Mouse (Mus musculus) MEL (cell line): ENCODE results near the gene Snd1. TPM values are rescaled to one million over a fixed set of nuclear protein-coding genes. Genes with fewer than 3 reads are reported as not detected.

Experiments used
- DNase-seq: peaks from one replicate; pipeline ENCODE4 v3.0.0; 2011; ENCODE audit warnings: low read depth, low spot score
- H3K27ac ChIP-seq: 2 replicates; pipeline ENCODE4 v1.5.1; 2012; ENCODE audit warnings: low read depth, mild to moderate bottlenecking, control low read depth, low read length, moderate library complexity; ENCODE audit not compliant: control insufficient read depth
- H3K27me3 ChIP-seq, 2 experiments: fragments of 150-350 bp in 1 of 2; sonication (generic) in 1 of 2; 2 replicates each; pipeline ENCODE4 v1.6.1; 2012; ENCODE audit warnings: low read length in 2 of 2, mild to moderate bottlenecking in 2 of 2, improper control_type of control experiment in 1 of 2, moderate library complexity in 1 of 2; ENCODE audit not compliant: insufficient read depth in 2 of 2, control insufficient read depth in 1 of 2
- H3K36me3 ChIP-seq, 2 experiments: 2 replicates each; pipeline ENCODE4 v1.6.1; 2012 to 2014; ENCODE audit warnings: low read length in 2 of 2, improper control_type of control experiment in 1 of 2, inconsistent platforms in 1 of 2, mild to moderate bottlenecking in 1 of 2; ENCODE audit not compliant: insufficient read depth in 2 of 2, control insufficient read depth in 1 of 2
- H3K4me1 ChIP-seq, 2 experiments: fragments of 150-350 bp in 1 of 2; sonication (generic) in 1 of 2; 2 replicates each; pipeline ENCODE4 v1.6.1; 2012; ENCODE audit warnings: low read length in 2 of 2, improper control_type of control experiment in 1 of 2, mild to moderate bottlenecking in 1 of 2; ENCODE audit not compliant: insufficient read depth in 2 of 2, control insufficient read depth in 1 of 2
- H3K4me3 ChIP-seq, 2 experiments: fragments of 150-350 bp in 1 of 2; sonication (generic) in 1 of 2; 2 replicates each; pipeline ENCODE4 v1.5.1; 2012; ENCODE audit warnings: low read depth in 2 of 2, low read length in 2 of 2, mild to moderate bottlenecking in 2 of 2, moderate library complexity in 2 of 2, control low read depth in 1 of 2, improper control_type of control experiment in 1 of 2; ENCODE audit not compliant: control insufficient read depth in 1 of 2, insufficient read depth in 1 of 2
- H3K79me2 ChIP-seq: 2 replicates; pipeline ENCODE4 v1.6.1; 2012; ENCODE audit warnings: mild to moderate bottlenecking, low read length, moderate library complexity; ENCODE audit not compliant: control insufficient read depth, poor library complexity, insufficient read depth
- H3K9ac ChIP-seq: 2 replicates; pipeline ENCODE4 v1.6.1; 2012; ENCODE audit warnings: low read depth, mild to moderate bottlenecking, control low read depth, low read length, moderate library complexity; ENCODE audit not compliant: control insufficient read depth, poor library complexity, severe bottlenecking
- H3K9me3 ChIP-seq: fragments of 150-350 bp; sonication (generic); replicated peaks from 2 replicates; pipeline ENCODE4 v1.6.1; 2012; ENCODE audit warnings: mild to moderate bottlenecking, low read length, improper control_type of control experiment, moderate library complexity; ENCODE audit not compliant: insufficient read depth
- BHLHE40 ChIP-seq: IDR thresholded peaks from 2 replicates; pipeline ENCODE4 v1.6.1; 2012; ENCODE audit warnings: low read depth, mild to moderate bottlenecking, inconsistent platforms, low read length, improper control_type of control experiment, borderline replicate concordance
- CHD2 ChIP-seq: IDR thresholded peaks from 2 replicates; pipeline ENCODE4 v1.6.1; 2011; ENCODE audit warnings: low read length, improper control_type of control experiment
- CTCF ChIP-seq, 3 experiments: IDR thresholded peaks in 2 of 3; conservative IDR thresholded peaks in 1 of 3; 2 replicates each; pipeline ENCODE4 v1.5.1; 2011 to 2012; ENCODE audit warnings: low read length in 3 of 3, low read depth in 2 of 3, mild to moderate bottlenecking in 2 of 3, improper control_type of control experiment in 1 of 3, inconsistent platforms in 1 of 3, mixed read lengths in 1 of 3, moderate library complexity in 1 of 3; ENCODE audit not compliant: control insufficient read depth in 1 of 3, insufficient read depth in 1 of 3, poor library complexity in 1 of 3, severe bottlenecking in 1 of 3
- EP300 ChIP-seq, 2 experiments: IDR thresholded peaks; 2 replicates each; pipeline ENCODE4 v1.6.1; 2011; ENCODE audit warnings: improper control_type of control experiment in 2 of 2, low read length in 2 of 2, low read depth in 1 of 2, mild to moderate bottlenecking in 1 of 2
- ETS1 ChIP-seq: IDR thresholded peaks from 2 replicates; pipeline ENCODE4 v1.6.1; 2012; ENCODE audit warnings: low read depth, mild to moderate bottlenecking, inconsistent platforms, low read length, improper control_type of control experiment, moderate library complexity
- GATA1 ChIP-seq: IDR thresholded peaks from 2 replicates; pipeline ENCODE4 v1.6.1; 2011; ENCODE audit warnings: low read depth, low read length, improper control_type of control experiment
- HCFC1 ChIP-seq: IDR thresholded peaks from 2 replicates; pipeline ENCODE4 v1.6.1; 2012; ENCODE audit warnings: low read depth, mild to moderate bottlenecking, inconsistent platforms, low read length, improper control_type of control experiment, moderate library complexity
- JUND ChIP-seq: IDR thresholded peaks from 2 replicates; pipeline ENCODE4 v1.6.1; 2011; ENCODE audit warnings: low read depth, mild to moderate bottlenecking, improper control_type of control experiment, low read length
- KAT2A ChIP-seq: conservative IDR thresholded peaks from 2 replicates; pipeline ENCODE4 v1.6.1; 2012; ENCODE audit warnings: low read depth, low read length, improper control_type of control experiment, inconsistent platforms
- MAFK ChIP-seq: IDR thresholded peaks from 2 replicates; pipeline ENCODE4 v1.6.1; 2011; ENCODE audit warnings: low read depth, mild to moderate bottlenecking, low read length, improper control_type of control experiment, borderline replicate concordance
- MAX ChIP-seq: IDR thresholded peaks from 2 replicates; pipeline ENCODE4 v1.6.1; 2011; ENCODE audit warnings: low read length, improper control_type of control experiment
- MAZ ChIP-seq: IDR thresholded peaks from 2 replicates; pipeline ENCODE4 v1.6.1; 2012; ENCODE audit warnings: low read depth, mild to moderate bottlenecking, inconsistent platforms, low read length, improper control_type of control experiment
- MEF2A ChIP-seq: IDR thresholded peaks from 2 replicates; pipeline ENCODE4 v1.6.1; 2014; ENCODE audit warnings: low read depth, mild to moderate bottlenecking, inconsistent platforms, low read length, improper control_type of control experiment; ENCODE audit not compliant: poor library complexity, insufficient replicate concordance, severe bottlenecking; ENCODE audit errors: extremely low read depth
- MXI1 ChIP-seq: IDR thresholded peaks from 2 replicates; pipeline ENCODE4 v1.6.1; 2011; ENCODE audit warnings: mild to moderate bottlenecking, low read depth, low read length, improper control_type of control experiment
- MYB ChIP-seq: IDR thresholded peaks from 2 replicates; pipeline ENCODE4 v1.6.1; 2011; ENCODE audit warnings: mild to moderate bottlenecking, low read depth, low read length, improper control_type of control experiment
- MYC ChIP-seq: IDR thresholded peaks from 2 replicates; pipeline ENCODE4 v1.6.1; 2011; ENCODE audit warnings: low read depth, mild to moderate bottlenecking, low read length, improper control_type of control experiment, moderate library complexity
- NRF1 ChIP-seq: IDR thresholded peaks from 2 replicates; pipeline ENCODE4 v1.6.1; 2014; ENCODE audit warnings: low read depth, mild to moderate bottlenecking, inconsistent platforms, low read length, improper control_type of control experiment, moderate library complexity; ENCODE audit not compliant: poor library complexity, insufficient read depth, severe bottlenecking
- POLR2A ChIP-seq, 2 experiments: IDR thresholded peaks; 2 replicates each; pipeline ENCODE4 v1.6.1; 2011 to 2012; ENCODE audit warnings: low read length in 2 of 2, mild to moderate bottlenecking in 2 of 2, control low read depth in 1 of 2, improper control_type of control experiment in 1 of 2, low read depth in 1 of 2, moderate library complexity in 1 of 2; ENCODE audit not compliant: control insufficient read depth in 1 of 2, insufficient read depth in 1 of 2, poor library complexity in 1 of 2
- POLR2AphosphoS2 ChIP-seq: IDR thresholded peaks from 2 replicates; pipeline ENCODE4 v1.6.1; 2011; ENCODE audit warnings: low read length, improper control_type of control experiment
- POLR2AphosphoS5 ChIP-seq: IDR thresholded peaks from 2 replicates; pipeline ENCODE4 v1.6.1; 2012; ENCODE audit warnings: low read depth, borderline replicate concordance, mild to moderate bottlenecking, inconsistent platforms, low read length, moderate library complexity, mixed read lengths
- RCOR1 ChIP-seq: IDR thresholded peaks from 2 replicates; pipeline ENCODE4 v1.6.1; 2012; ENCODE audit warnings: low read depth, mild to moderate bottlenecking, inconsistent platforms, low read length, improper control_type of control experiment
- TBP ChIP-seq: IDR thresholded peaks from 2 replicates; pipeline ENCODE4 v1.8.0; 2011; ENCODE audit warnings: low read depth, low read length, improper control_type of control experiment
- TCF12 ChIP-seq: IDR thresholded peaks from 2 replicates; pipeline ENCODE4 v1.6.1; 2014; ENCODE audit warnings: low read depth, mild to moderate bottlenecking, inconsistent platforms, low read length, improper control_type of control experiment, moderate library complexity
- USF1 ChIP-seq: IDR thresholded peaks from 2 replicates; pipeline ENCODE4 v1.6.1; 2014; ENCODE audit warnings: low read depth, mild to moderate bottlenecking, inconsistent platforms, low read length, improper control_type of control experiment, moderate library complexity
- USF2 ChIP-seq, 2 experiments: IDR thresholded peaks; 2 replicates each; pipeline ENCODE4 v1.6.1; 2011 to 2012; ENCODE audit warnings: improper control_type of control experiment in 2 of 2, low read length in 2 of 2, borderline replicate concordance in 1 of 2, inconsistent platforms in 1 of 2, low read depth in 1 of 2, mild to moderate bottlenecking in 1 of 2; ENCODE audit not compliant: insufficient read depth in 1 of 2
- ZC3H11A ChIP-seq: IDR thresholded peaks from 2 replicates; pipeline ENCODE4 v1.6.1; 2012; ENCODE audit warnings: low read depth, mild to moderate bottlenecking, inconsistent platforms, low read length, improper control_type of control experiment
- ZKSCAN1 ChIP-seq: IDR thresholded peaks from 2 replicates; pipeline ENCODE4 v1.6.1; 2012; ENCODE audit warnings: low read depth, mild to moderate bottlenecking, inconsistent platforms, low read length, improper control_type of control experiment, moderate library complexity
- ZMIZ1 ChIP-seq: IDR thresholded peaks from 2 replicates; pipeline ENCODE4 v1.6.1; 2012; ENCODE audit warnings: low read depth, mild to moderate bottlenecking, inconsistent platforms, low read length, improper control_type of control experiment, moderate library complexity
- ZNF384 ChIP-seq: IDR thresholded peaks from 2 replicates; pipeline ENCODE4 v1.6.1; 2012; ENCODE audit warnings: low read depth, mild to moderate bottlenecking, inconsistent platforms, low read length, improper control_type of control experiment
- polyA plus RNA-seq, 2 experiments: library from polyadenylated mRNA; stranded (reverse) in 1 of 2; unstranded in 1 of 2; fragments of >175 nt in 1 of 2; fragments of >200 nt in 1 of 2; gene quantifications; 2 replicates each; pipeline versions ENCODE4 v1.2.1 to v1.2.4; 2012; ENCODE audit warnings: low replicate concordance in 2 of 2, low read depth in 1 of 2; ENCODE audit not compliant: insufficient read length in 2 of 2, insufficient read depth in 1 of 2, missing spikeins in 1 of 2
- total RNA-seq: library from RNA; depleted of rRNA; stranded (reverse); fragments of 300-350 nt; gene quantifications from 2 replicates; pipeline ENCODE4 v1.2.3, GENCODE M21; 2012

Gene Snd1
- total and polyA plus RNA-seq, 3 experiments: 192 to 280 TPM; not detected in 1

DNA sequence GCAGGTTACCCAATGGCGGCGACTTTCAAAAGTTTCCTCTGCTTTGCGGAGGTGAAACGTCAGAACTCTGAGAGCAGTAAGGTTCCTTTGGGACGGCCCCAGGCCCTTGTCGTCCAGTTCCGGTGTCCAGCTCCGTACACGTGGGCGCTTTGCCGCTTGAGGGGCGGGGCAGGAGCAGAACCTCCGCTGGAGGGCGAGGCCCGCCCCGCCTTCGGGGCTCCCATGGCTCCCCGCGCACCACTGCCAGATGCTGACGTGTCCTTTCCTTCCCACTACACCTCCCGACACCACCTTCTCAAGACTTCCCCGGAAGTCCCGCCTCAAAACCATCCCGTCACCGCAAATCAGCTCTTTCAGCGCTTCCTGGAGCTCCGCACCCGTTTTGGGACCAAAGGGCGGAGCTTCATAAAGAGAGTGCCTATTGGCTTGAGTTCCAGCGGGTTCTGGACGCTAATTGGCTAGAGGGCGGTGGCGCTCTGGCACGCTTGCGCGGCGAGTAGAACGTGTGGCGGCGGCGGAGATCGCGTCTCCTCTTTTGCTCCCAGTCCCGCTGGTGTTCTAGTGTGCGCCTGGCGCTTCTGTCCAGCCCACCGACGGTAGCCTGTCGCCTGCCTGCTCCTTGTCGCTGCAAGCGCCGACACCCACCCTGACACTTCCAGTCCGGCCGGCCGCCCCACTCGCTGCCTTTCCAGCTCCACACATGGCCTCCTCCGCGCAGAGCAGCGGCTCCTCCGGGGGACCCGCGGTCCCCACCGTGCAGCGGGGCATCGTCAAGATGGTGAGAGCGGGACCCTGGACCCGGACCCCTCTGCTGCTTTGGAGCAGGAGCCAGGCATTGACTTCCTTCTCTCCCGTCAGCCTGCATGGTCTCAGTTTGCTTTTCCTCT lies 5.2 kb downstream of the Snd1 start (continued):
- TF ChIP-seq GATA1 (no peak), MXI1 (peak; percentile 99), BHLHE40 (0 out of 2 replicates have a peak, but pooled peaks have one; percentile 19), POLR2AphosphoS2 (peak; percentile 90), MEF2A (no peak), MAZ (peak; percentile 81; the same call in 1 of the 2 replicates), CTCF (IDR thresholded peaks at IDR 0.05 in 2 of 3, conservative IDR thresholded peaks at IDR 0.05 in 1 of 3; ENCODE audit: control insufficient read depth in 1 of 3, insufficient read depth in 1 of 3, low read depth in 2 of 3, low read length in 3 of 3, poor library complexity in 1 of 3, severe bottlenecking in 1 of 3) (no peak), KAT2A (peak; percentile 58), NRF1 (peak; percentile 82), ETS1 (peak; percentile 65), MAX (peak; percentile 96), POLR2A (IDR thresholded peaks at IDR 0.05; ENCODE audit: control insufficient read depth in 1 of 2, insufficient read depth in 1 of 2, low read depth in 1 of 2, low read length in 2 of 2, poor library complexity in 1 of 2) (peak; percentile 64 to 93; a peak in 3 of 4 replicates), USF2 (IDR thresholded peaks at IDR 0.05; ENCODE audit: borderline replicate concordance in 1 of 2, insufficient read depth in 1 of 2, low read depth in 1 of 2, low read length in 2 of 2) (no peak), MYB (no peak), USF1 (peak; percentile 59), HCFC1 (peak; percentile 96)

DNA sequence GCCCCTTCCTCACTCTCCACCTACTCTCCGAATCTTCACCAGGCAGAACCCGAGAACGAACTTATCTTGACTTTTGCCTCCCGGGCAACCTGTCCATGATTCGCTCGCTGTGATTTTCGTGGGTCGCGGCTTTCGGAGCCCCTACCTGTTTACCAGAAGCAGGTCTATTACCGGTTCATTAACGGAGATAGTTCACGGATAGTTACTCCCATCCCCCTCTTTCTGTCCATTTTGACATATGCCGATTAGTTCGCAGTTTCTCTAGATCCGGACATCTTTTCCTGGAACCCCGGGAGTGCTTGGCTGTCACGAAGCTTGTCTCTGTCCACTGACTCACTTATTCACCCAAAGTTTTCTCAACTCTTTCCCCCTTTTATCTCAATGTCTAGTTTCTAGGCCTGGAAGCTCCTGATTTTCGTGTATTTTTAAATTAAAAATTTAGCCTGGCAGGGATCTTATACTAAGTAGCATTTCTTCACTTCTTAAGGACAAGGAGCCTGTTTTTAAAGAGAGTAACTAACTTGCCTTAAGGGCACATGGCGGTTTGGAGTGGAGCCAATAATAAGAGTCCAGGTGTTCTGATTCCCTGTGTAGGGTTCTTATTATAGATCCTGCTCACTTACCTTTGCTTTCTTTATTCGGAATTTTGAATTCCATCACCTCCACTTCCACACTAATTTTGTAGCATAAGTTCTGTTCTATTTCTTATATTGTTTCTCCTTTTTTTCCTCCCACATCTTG lies 6.0 kb downstream of the Snd1 start:
- no peaks in the 10 kb centered on the region for H3K9me3 ChIP-seq
- H3K4me1 ChIP-seq: peaks cover 18 to 28% of the 10 kb centered on the region in 2 experiments
- peak overlapping the region; percentile 89 for H3K9ac ChIP-seq
- peaks cover 17 to 56% of the 10 kb centered on the region in 2 experiments for H3K36me3 ChIP-seq
- DNase-seq: peak; percentile 47
- H3K27ac ChIP-seq: peak overlapping the region; percentile 75
- peaks cover 56% of the 10 kb centered on the region for H3K79me2 ChIP-seq
- no peaks in the 10 kb centered on the region for H3K27me3 ChIP-seq
- peak overlapping the region; percentile 89 to 91 for H3K4me3 ChIP-seq
- TF ChIP-seq MEF2A: no peak
- no peak for TF ChIP-seq ZKSCAN1
- TF ChIP-seq TCF12: no peak
- no peak for TF ChIP-seq ZC3H11A
- no peak for TF ChIP-seq NRF1
- TF ChIP-seq JUND: no peak
- no peak for TF ChIP-seq TBP
- TF ChIP-seq POLR2AphosphoS5: no peak
- 0 out of 2 replicates have a peak, but pooled peaks have one; percentile 9 for TF ChIP-seq GATA1
- no peak for TF ChIP-seq EP300 (IDR thresholded peaks at IDR 0.05; ENCODE audit: low read depth in 1 of 2, low read length in 2 of 2)
- TF ChIP-seq ETS1: no peak
- no peak for TF ChIP-seq BHLHE40
- no peak for TF ChIP-seq POLR2AphosphoS2
- TF ChIP-seq MXI1: peak; percentile 93; the same call in 1 of the 2 replicates
- TF ChIP-seq ZNF384: no peak
- TF ChIP-seq KAT2A: no peak
- 0 out of 2 replicates have a peak, but pooled peaks have one; percentile 22 for TF ChIP-seq RCOR1
- TF ChIP-seq USF1: no peak
- no peak for TF ChIP-seq CHD2
- TF ChIP-seq ZMIZ1: no peak
- TF ChIP-seq MAFK: no peak
- TF ChIP-seq MYC: peak; percentile 63
